Mouse (Mus musculus) layer of hippocampus, postnatal 10 days (tissue): ENCODE measurements around the gene Evl. TPM values are rescaled to one million over a fixed set of nuclear protein-coding genes. Genes with fewer than 3 reads are reported as not detected.
A peak's percentile ranks its signal among the peaks of the same experiment; 100 is the strongest.
"Not testable (repeated sequence)": the region's sequence is repeated elsewhere in the genome, so short reads cannot be mapped to it uniquely, and the experiment has no call there.

Experiments used
- DNase-seq, 2 experiments: peaks; one replicate each; pipeline ENCODE4 v3.0.0; 2021; ENCODE audit warnings: low spot score in 2 of 2
- total RNA-seq, 2 experiments: library from RNA; stranded (reverse); gene quantifications; 2 replicates each; pipeline ENCODE4 v1.2.3; 2021

The Evl gene
- total RNA-seq, 2 experiments from 2014 or later, result 312 to 327 TPM

GRCm38 (mm10) chr12:108694223-108694622 lies 139.7 kb downstream of the Evl start:
- no peak for DNase-seq

DNA sequence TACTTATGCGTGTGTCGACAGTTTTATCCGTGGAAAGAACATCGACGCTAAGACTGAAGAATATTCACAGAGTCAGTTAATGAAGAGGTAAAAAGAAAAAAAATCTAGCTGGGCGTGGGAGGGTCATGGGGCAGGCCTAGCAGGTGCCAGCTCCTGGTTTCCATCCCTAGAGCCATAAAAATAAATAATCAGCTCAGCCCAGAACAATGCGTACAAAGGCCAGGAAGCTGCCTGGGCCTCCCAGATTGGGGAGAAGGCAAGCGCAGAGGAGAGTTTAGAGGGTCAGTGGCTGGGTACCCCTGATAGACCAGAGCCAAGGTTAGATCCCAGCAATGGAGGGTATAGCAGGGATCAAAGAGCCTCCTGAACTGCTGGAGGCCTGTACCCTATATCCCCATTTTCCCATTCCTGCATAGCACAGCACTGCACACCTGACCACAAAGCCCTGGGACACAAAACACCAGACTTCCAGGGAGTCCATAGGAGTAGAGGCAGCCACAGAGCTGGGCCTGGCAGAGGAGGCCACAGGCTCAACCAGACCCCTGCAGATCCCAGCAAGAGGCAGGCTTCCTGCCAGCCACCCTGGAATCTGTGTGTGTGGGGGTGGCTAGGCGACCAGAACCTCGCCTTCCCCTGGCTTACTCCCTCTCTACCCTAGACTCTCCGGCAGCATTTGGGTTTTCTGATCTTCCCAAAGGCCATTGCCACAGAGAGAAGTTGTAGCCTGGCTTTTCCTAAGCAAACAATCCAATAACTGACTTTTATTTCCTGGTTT lies 144.4 kb downstream of the Evl start:
- DNase-seq, result peak in 1 of 2 experiments; percentile 10

DNA sequence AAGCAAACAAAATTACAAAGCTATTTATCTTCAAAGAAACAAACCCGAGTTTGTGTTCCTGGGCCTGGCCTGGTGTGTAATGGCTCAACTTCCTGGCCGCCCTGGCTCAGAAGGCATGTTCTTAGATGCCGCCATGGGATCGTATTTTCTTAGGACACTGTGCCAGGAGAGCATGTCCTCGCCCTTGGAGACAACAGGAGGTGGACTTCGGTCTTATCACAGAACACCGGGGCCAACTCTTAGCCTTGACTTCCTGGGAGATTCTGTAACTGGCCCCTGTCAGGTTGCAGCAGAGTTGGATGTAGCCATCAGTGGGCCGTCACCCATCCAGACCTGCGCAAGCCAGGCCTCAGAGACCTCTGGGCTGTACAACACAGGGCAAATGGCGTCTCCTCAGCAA lies 145.1 kb downstream of the Evl start:
- DNase-seq, result no peak

GRCm38 (mm10) chr12:108700037-108700436 lies 145.5 kb downstream of the Evl start:
- no peak for DNase-seq

- DNase-seq, result no peak
These were observed 146.7 kb downstream of the Evl start for GRCm38 (mm10) chr12:108701221-108701620.

GRCm38 (mm10) chr12:108702185-108702584 lies 147.7 kb downstream of the Evl start, which contains the start of gene Degs2:
Gene Degs2 (minus strand): TSS chr12:108702315.
- peak in 1 of 2 experiments; percentile 11 for DNase-seq

DNA sequence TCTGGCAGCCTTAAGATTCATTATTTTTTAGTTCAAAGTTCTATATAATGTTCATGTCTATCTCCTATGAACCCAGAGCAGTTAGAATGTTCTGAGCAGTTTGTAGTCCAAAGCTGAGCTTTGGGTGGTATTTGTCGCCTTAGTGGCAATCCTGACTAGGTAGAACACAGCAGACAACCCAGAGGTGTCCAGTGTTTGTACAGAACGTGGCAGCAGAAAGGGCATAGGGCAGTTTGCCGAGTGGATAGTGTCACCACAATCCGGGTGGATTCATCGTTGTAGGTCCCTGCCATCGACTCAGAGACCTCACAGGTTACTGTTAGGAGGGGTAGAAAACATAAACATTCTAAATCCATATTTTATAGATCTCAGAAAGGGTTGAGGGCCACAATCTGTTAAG lies 151.0 kb downstream of the Evl start:
- DNase-seq, result no peak

- DNase-seq, result peak in 1 of 2 experiments; percentile 14
These were observed 151.6 kb downstream of the Evl start for GRCm38 (mm10) chr12:108706129-108706528.

DNA sequence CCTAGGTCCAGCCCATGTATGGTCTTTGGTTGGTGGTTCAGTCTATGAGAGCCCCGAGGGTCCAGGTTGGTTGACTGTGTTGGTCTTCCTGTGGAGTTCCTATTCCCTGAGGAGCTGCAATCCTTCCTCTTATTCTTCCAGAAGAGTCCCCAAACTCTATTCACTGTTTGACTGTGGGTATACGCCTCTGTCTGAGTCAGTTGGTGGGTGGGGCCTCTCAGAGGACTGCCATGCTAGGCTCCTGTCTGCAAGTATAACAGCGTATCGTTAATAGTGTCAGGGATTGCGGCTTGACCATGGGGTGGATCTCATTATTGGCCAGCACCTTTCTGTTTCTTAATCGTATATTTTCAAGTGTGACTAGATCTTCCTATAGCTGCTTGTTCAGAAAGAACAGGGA lies 154.9 kb downstream of the Evl start:
- DNase-seq, result no peak

- no peak for DNase-seq
These were observed 155.6 kb downstream of the Evl start for GRCm38 (mm10) chr12:108709964-108710765.

GRCm38 (mm10) chr12:108710861-108711615 lies 156.5 kb downstream of the Evl start:
- DNase-seq, result no peak

- no peak for DNase-seq
These were observed 158.0 kb downstream of the Evl start for GRCm38 (mm10) chr12:108712481-108712880.

GRCm38 (mm10) chr12:108713972-108714371 lies 159.5 kb downstream of the Evl start:
- DNase-seq, result not testable (repeated sequence)

DNA sequence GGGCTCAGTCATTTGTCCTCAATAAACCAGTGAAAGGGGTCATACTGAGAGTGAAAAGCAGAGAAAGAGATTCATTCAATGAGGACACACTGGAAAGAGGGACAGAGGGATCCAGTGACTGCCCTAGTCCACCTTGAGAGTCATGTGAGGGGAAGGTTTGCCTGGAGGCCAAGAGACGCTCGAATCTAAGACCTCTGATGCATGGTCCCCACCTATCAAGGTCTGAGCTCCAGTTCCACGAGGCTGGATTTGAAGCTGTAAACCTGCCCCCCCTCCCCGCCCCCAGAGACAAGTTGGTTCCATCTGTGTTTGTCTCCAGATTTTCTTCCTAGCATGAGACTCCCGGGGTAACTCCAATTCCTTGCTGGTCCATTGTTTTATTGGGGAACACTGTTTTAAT lies 161.3 kb downstream of the Evl start:
- no peak for DNase-seq

DNA sequence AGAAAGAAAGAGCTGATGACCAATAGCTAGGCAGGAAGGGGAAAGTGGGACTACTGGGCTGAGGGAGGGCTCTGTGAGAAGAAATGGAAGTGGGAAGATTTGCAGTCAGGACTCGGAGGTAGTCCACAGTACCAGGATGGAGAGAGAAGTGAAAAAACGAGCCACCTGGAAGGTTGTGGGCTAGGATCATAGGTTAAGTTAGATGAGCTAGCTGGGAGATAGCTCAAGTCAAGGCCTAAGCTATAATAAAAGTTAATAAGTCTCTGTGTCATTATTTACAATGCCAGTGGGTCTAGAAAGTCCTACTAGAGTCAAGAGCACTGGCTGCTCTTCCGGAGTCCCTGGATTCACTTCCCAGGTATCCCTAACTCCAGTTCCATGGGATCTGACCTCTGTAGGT lies 164.0 kb downstream of the Evl start:
- DNase-seq, result no peak

DNA sequence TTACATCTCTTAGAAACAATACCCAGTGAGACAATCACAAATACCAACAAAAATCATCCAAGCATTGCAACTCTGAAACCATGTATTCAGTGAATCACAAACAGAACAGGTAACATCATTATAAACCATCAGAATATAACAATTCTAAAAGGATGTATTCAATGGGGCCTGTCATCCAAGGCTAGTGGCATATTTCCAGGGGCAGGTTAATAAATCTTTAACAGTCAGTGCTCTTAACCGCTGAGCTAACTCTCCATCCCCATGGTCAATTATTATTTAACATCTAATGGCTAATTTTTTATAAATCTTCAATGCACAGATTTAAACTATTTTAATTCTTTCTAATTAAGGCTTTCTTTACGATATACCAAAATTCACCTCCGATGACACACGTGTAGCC lies 167.9 kb downstream of the Evl start:
- no peak for DNase-seq

- DNase-seq, result no peak
These were observed 169.3 kb downstream of the Evl start for GRCm38 (mm10) chr12:108723841-108724240.

- no peak for DNase-seq
These were observed 179.9 kb downstream of the Evl start for GRCm38 (mm10) chr12:108734386-108734785.

DNA sequence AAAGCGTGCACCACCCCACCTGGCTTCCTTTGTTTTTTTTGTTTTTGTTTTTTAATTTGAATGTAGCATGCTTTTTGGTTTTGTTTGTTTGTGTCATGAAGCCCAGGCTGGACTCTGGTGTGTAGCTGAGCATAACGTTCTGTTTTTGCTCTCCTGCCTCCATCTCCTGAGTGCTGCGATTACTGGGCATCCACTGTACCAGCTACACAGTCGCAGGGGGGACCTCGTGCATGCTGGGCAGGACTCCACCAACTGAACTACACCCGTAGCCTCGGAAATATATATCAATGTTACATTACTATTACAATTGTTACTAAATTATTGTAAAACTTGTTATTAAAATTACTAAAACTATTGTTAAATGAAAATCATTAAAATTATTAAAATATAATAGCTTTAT lies 183.3 kb downstream of the Evl start:
- DNase-seq, result no peak
